Comparison of ENCODE assay signal across 9 mouse cellular contexts in the genomic region with DNA sequence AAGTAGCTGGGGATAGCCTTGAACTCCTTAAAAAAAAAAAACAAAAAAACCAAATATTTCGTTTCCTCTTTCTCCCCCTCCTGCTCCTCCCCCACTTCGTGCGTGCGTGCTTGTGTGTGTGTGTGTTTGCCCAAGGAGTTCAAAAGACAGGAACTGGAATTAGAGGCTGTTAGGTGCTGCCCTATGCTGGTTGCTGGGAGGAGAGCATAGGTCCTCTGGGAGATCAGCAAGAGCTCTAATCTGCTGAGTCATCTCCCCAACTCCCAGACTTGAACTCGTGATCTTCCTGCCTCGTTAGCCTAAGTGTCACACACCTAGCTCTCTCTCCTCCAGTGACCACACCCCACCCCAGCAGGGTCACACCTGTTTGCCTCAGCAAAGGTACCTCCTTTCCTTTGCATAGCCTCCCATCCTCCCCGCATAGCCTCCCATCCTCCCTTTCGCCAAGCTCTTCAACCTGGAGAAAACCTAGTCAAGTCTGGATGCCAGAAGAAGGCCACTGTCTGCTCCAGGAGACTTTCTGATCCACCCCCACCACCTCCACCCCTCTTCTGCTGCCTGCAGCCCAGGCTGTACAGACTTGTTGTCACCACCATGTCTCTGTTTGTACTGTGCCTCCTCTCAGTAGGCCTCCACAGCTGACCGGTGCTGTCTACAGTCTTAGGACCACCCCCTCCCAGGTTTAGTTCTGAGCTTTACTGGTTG.
A peak's percentile ranks its signal among the peaks of the same experiment; 100 is the strongest.
DNase-seq lines count a peak whose midpoint lies in the region; ATAC-seq and TF ChIP-seq lines count a peak whose summit lies in the region.
"Had no signal": no experiment of that assay in that cellular context is flagged by ENCODE, and none has a peak within 500 bp of the region (broad histone marks: within the 10 kb centered on the region; RNA-seq: fewer than 3 reads in every experiment).

No protein-coding gene starts in this region.

- peak; percentile 50; the same call in 1 of the 2 replicates for ATAC-seq in neutrophil, adult 5-6 weeks (ENCODE audit: extremely low read depth, insufficient number of reproducible peaks, low FRiP score, poor library complexity, severe bottlenecking)
- no peak for ATAC-seq in forebrain, postnatal 0 days

- DNase-seq in lung, adult 18-20 months, result peak; percentile 26 to 51
- DNase-seq in lung, postnatal 25 days (ENCODE audit: low spot score), result no peak
- DNase-seq in MEL-GATA-1-ER (ENCODE audit: extremely low read depth, low read depth), result peak; percentile 74
- peak; percentile 84 for DNase-seq in large intestine, adult 2 months (ENCODE audit: low read depth, low spot score)
- DNase-seq in ovary, adult 18-20 months (ENCODE audit: low spot score), result no peak
- DNase-seq in forebrain, postnatal 0 days, result no peak
- DNase-seq in cerebellum, adult 2 months, result no peak

- no peaks in the 10 kb centered on the region for H3K9me3 ChIP-seq in forebrain, postnatal 0 days (ENCODE audit: low read length)
- H3K9me3 ChIP-seq: embryonic facial prominence, embryonic 15.5 days had no signal

- TF ChIP-seq CTCF in forebrain, postnatal 0 days (IDR thresholded peaks at IDR 0.05; ENCODE audit: low read depth), result no peak
- no peak for TF ChIP-seq CTCF in cerebellum, adult 2 months (IDR thresholded peaks at IDR 0.05; ENCODE audit: borderline replicate concordance, insufficient read depth, low read depth, low read length)

- H3K4me1 ChIP-seq in forebrain, postnatal 0 days (ENCODE audit: insufficient read depth), result 0 out of 2 replicates have a peak, but pooled peaks cover 3% of the 10 kb centered on the region
- H3K4me1 ChIP-seq in cerebellum, adult 2 months (ENCODE audit: control insufficient read depth, insufficient read depth, low read length), result no peaks in the 10 kb centered on the region

- 31% methylated on average over 9 of the region's 9 CpGs for WGBS in large intestine, adult 2 months
- 78% methylated on average over 9 of the region's 9 CpGs for WGBS in forebrain, postnatal 0 days
- WGBS in cerebellum, adult 2 months, result 88% methylated on average over 9 of the region's 9 CpGs

- no peak overlapping the region for H3K27ac ChIP-seq in forebrain, postnatal 0 days (ENCODE audit: low read depth, low read length)
- H3K27ac ChIP-seq in cerebellum, adult 2 months (ENCODE audit: insufficient read depth, low read length), result no peak overlapping the region

- no peaks in the 10 kb centered on the region for H3K27me3 ChIP-seq in forebrain, postnatal 0 days (ENCODE audit: insufficient read depth, low read length)
- H3K27me3 ChIP-seq in cerebellum, adult 2 months (ENCODE audit: control insufficient read depth, insufficient read depth, low read length), result no peaks in the 10 kb centered on the region
- H3K27me3 ChIP-seq: embryonic facial prominence, embryonic 15.5 days had no signal

- H3K4me2 ChIP-seq in forebrain, postnatal 0 days (ENCODE audit: low read depth), result no peak overlapping the region

- no peak overlapping the region for H3K9ac ChIP-seq in forebrain, postnatal 0 days
- H3K9ac ChIP-seq: embryonic facial prominence, embryonic 15.5 days had no signal

- no peaks in the 10 kb centered on the region for H3K36me3 ChIP-seq in forebrain, postnatal 0 days (ENCODE audit: insufficient read depth)
- H3K36me3 ChIP-seq: embryonic facial prominence, embryonic 15.5 days had no signal

- TF ChIP-seq POLR2A in cerebellum, adult 2 months (IDR thresholded peaks at IDR 0.05; ENCODE audit: borderline replicate concordance, insufficient read depth, low read length), result no peak

- H3K4me3 ChIP-seq in forebrain, postnatal 0 days (ENCODE audit: low read depth, low read length), result no peak overlapping the region
- H3K4me3 ChIP-seq in cerebellum, adult 2 months (replicated peaks; ENCODE audit: insufficient read depth, low read depth, low read length), result no peak overlapping the region

Comparison
In these comparisons a context has a peak if more than half of its experiments do, and no peak if none do; other contexts are left out.
1. DNase-seq: peak in lung, adult 18-20 months (2 of 2), MEL-GATA-1-ER (single experiment) and large intestine, adult 2 months (single experiment); none in lung, postnatal 25 days (single experiment), ovary, adult 18-20 months (single experiment), forebrain, postnatal 0 days (single experiment) and cerebellum, adult 2 months (0 of 2).